Mouse (Mus musculus) heart, adult 2 months (tissue): Measurements from ENCODE around the gene BC055324. TPM values are rescaled to one million over a fixed set of nuclear protein-coding genes. Genes with fewer than 3 reads are reported as not detected.

Experiments
- DNase-seq, 2 experiments: peaks; one replicate each; pipeline ENCODE4 v3.0.0; 2021
- H3K27ac ChIP-seq: fragments of 200-600 bp; 2 replicates; pipeline ENCODE4 v1.8.1; 2022
- H3K27me3 ChIP-seq: fragments of 200-500 bp; 2 replicates; pipeline ENCODE4 v1.6.1; 2012; ENCODE audit warnings: mild to moderate bottlenecking, low read length, inconsistent platforms, mixed read lengths; ENCODE audit not compliant: control insufficient read depth, insufficient read depth
- H3K36me3 ChIP-seq: fragments of 200-500 bp; 2 replicates; pipeline ENCODE4 v1.6.1; 2012; ENCODE audit warnings: low read length, inconsistent platforms; ENCODE audit not compliant: control insufficient read depth, insufficient read depth
- H3K4me1 ChIP-seq: fragments of 200-500 bp; 2 replicates; pipeline ENCODE4 v1.6.1; 2011; ENCODE audit warnings: low read length; ENCODE audit not compliant: control insufficient read depth, insufficient read depth
- H3K4me3 ChIP-seq: fragments of 200-600 bp; 2 replicates; pipeline ENCODE4 v1.8.1; 2022
- H3K79me2 ChIP-seq: fragments of 200-500 bp; replicated peaks from 2 replicates; pipeline ENCODE4 v1.6.1; 2012; ENCODE audit warnings: mild to moderate bottlenecking, inconsistent platforms, low read length, moderate library complexity, mixed read lengths; ENCODE audit not compliant: control insufficient read depth, insufficient read depth
- H3K9ac ChIP-seq: fragments of 200-500 bp; 2 replicates; pipeline ENCODE4 v1.6.1; 2012; ENCODE audit warnings: low read depth, mild to moderate bottlenecking, control low read depth, inconsistent platforms, low read length, mixed read lengths
- CTCF ChIP-seq: fragments of 200-600 bp; IDR thresholded peaks from 2 replicates; pipeline ENCODE4 v1.8.1; 2022; ENCODE audit warnings: antibody characterized with exemption, mild to moderate bottlenecking, moderate library complexity
- EP300 ChIP-seq: fragments of 200-500 bp; IDR thresholded peaks from 2 replicates; pipeline ENCODE4 v1.6.1; 2011; ENCODE audit warnings: low read depth, low read length, control low read depth; ENCODE audit not compliant: insufficient read depth
- POLR2A ChIP-seq: fragments of 200-500 bp; IDR thresholded peaks from 2 replicates; pipeline ENCODE4 v1.6.1; 2011; ENCODE audit warnings: mild to moderate bottlenecking, low read depth, low read length, control low read depth; ENCODE audit not compliant: insufficient read depth
- WGBS: fragments of 180-500 bp; shearing (Covaris S2); methylation state at CpG from one replicate; pipeline ENCODE4 v1.1.7; 2018; 5-methylcytosine and 5-hydroxymethylcytosine counted together
- intact Hi-C: fragments of 180-260 bp; cut with DNase I; formaldehyde crosslinking; loops from one replicate; pipeline ENCODE4 v1.15.1; 2025
- polyA plus RNA-seq: library from polyadenylated mRNA; depleted of rRNA; stranded (reverse); fragments of >200 nt; gene quantifications from 2 replicates; pipeline ENCODE4 v1.2.3, GENCODE M21; 2012; rRNA removed
- total RNA-seq, 2 experiments: library from RNA; stranded (reverse); gene quantifications; 2 replicates each; pipeline ENCODE4 v1.2.3; 2021

BC055324 gene
- total and polyA plus RNA-seq, 3 experiments, result 0.53 to 0.93 (median 0.73) TPM

- H3K27me3 ChIP-seq, result no peaks in the 10 kb centered on the region
- DNase-seq, result no peak
- no peaks in the 10 kb centered on the region for H3K36me3 ChIP-seq
- no peak for TF ChIP-seq EP300
- no peak for TF ChIP-seq POLR2A
- no peak for TF ChIP-seq CTCF
- 92% methylated on average over 2 of the region's 2 CpGs for WGBS
- H3K4me3 ChIP-seq, result no peak overlapping the region
- intact Hi-C loops, result no loop called here
- H3K79me2 ChIP-seq, result no peaks in the 10 kb centered on the region
- H3K27ac ChIP-seq, result no peak overlapping the region
- no peak overlapping the region for H3K9ac ChIP-seq
- H3K4me1 ChIP-seq, result no peaks in the 10 kb centered on the region; the same call in none of the 2 replicates
Measured at GRCm38 (mm10) chr1:163900168-163900567, 94.4 kb downstream of the BC055324 start.

- no peak overlapping the region for H3K27ac ChIP-seq
Measured at GRCm38 (mm10) chr1:163899575-163899974, 95.0 kb downstream of the BC055324 start.

GRCm38 (mm10) chr1:163898291-163898764 lies 96.3 kb downstream of the BC055324 start:
- DNase-seq, result no peak
- Histone ChIP-seq H3K36me3 (no peaks in the 10 kb centered on the region), H3K4me1 (no peaks in the 10 kb centered on the region; the same call in none of the 2 replicates), H3K27me3 (no peaks in the 10 kb centered on the region), H3K9ac (no peak overlapping the region), H3K4me3 (no peak overlapping the region), H3K27ac (no peak overlapping the region), H3K79me2 (no peaks in the 10 kb centered on the region)
- TF ChIP-seq POLR2A (no peak), CTCF (no peak), EP300 (no peak)
- intact Hi-C loops, result no loop called here
- 72% methylated on average over 5 of the region's 5 CpGs for WGBS

More at GRCm38 (mm10) chr1:163899575-163899974, 95.0 kb downstream of the BC055324 start:
- no peak overlapping the region for H3K9ac ChIP-seq
- no peak overlapping the region for H3K4me3 ChIP-seq
- no peak for TF ChIP-seq CTCF
- TF ChIP-seq EP300, result no peak
- no peak for TF ChIP-seq POLR2A
- intact Hi-C loops, result no loop called here
- no peak for DNase-seq
- WGBS, result 80% methylated on average over 2 of the region's 2 CpGs
- H3K27me3 ChIP-seq, result no peaks in the 10 kb centered on the region
- no peaks in the 10 kb centered on the region for H3K36me3 ChIP-seq
- no peaks in the 10 kb centered on the region; the same call in none of the 2 replicates for H3K4me1 ChIP-seq
- H3K79me2 ChIP-seq, result no peaks in the 10 kb centered on the region

Other genes with a start within 250 kb of the BC055324 start
- 10 to 100 TPM; 19.2 to 21.3 TPM for gene Kifap3, start 215.2 kb downstream of the BC055324 start, total RNA-seq
- gene Kifap3, start 215.2 kb downstream of the BC055324 start, polyA plus RNA-seq, result 6.5 and 12.3 TPM in 2 replicates
- gene Scyl3, start 65.7 kb downstream of the BC055324 start, total RNA-seq, result 1 to 10 TPM; 4.3 to 5.3 TPM
- 3.4 and 6.0 TPM in 2 replicates for gene Scyl3, start 65.7 kb downstream of the BC055324 start, polyA plus RNA-seq
- 1 to 10 TPM; 3.7 to 4.3 TPM for gene Mettl18, start 93 bp upstream of the BC055324 start, total RNA-seq
- gene Mettl18, start 93 bp upstream of the BC055324 start, polyA plus RNA-seq, result 1.1 and 1.6 TPM in 2 replicates
- under 1 TPM; 0.23 to 0.70 TPM for gene Sele, start 53.4 kb upstream of the BC055324 start, total RNA-seq
- gene Sele, start 53.4 kb upstream of the BC055324 start, polyA plus RNA-seq, result 0.70 and 1.2 TPM in 2 replicates
- 1 to 10 TPM; 1.9 to 2.0 TPM for gene Sell, start 67.2 kb upstream of the BC055324 start, total RNA-seq
- 1.8 and 2.7 TPM in 2 replicates for gene Sell, start 67.2 kb upstream of the BC055324 start, polyA plus RNA-seq
- 1 to 10 TPM; 1.8 to 3.6 TPM for gene Selp, start 120.5 kb upstream of the BC055324 start, total RNA-seq
- 1.7 and 1.8 TPM in 2 replicates for gene Selp, start 120.5 kb upstream of the BC055324 start, polyA plus RNA-seq
- 1 to 10 TPM; 1.5 to 5.0 TPM for gene F5, start 157.0 kb upstream of the BC055324 start, total RNA-seq
- gene F5, start 157.0 kb upstream of the BC055324 start, polyA plus RNA-seq, result 0.47 and 0.70 TPM in 2 replicates